Mouse (Mus musculus) mouse trophoblast stem cell (cell line): Measurements from ENCODE around the gene Mesd.

Experiments
- in situ Hi-C, 2 experiments: fragments of 300-500 bp; cut with MseI, MboI; formaldehyde crosslinking; loops; 2 replicates in 1 of 2; 3 replicates in 1 of 2; pipeline ENCODE4 v1.15.1; 2025

Gene Mesd

DNA sequence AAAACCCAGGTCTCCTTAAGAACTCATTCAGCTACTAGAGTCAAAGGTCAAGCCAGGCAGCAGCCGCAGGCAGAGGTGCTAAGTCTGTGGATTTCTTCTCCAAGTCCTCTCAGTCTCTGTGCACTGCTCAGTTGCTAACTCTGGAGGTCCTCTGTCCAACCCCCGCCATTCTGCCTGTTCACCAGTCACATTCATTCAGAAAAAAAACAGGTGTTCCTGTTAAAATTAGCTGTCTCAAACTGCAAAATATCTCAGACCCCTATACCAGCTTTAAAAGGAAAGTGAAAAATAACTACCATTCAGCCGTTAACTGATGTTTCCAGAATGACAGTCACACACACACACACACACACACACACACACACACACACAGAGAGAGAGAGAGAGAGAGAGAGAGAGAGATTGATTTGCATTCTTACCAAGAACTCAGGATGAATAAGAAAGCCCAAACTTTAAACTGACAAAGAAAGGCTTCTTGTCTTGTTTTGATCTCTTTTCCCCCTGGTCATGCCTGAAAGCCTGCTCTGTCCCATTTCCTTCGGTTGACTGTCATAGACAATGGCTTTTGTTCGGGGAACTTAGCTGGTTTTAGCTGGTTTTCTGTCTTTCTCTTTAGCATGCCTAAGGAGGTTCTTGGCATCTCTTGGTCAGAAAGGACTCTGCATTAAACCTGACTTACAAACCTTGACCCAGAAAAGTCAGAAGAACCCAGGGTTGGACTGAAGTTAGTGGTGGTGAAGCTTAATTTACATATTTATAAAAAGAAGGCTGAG lies 5.4 kb upstream of the Mesd start:
- in situ Hi-C loops, result no loop called here

- in situ Hi-C loops, result loop anchor here in 1 of 2 experiments (10.0 kb wide), 1 partner anchor 197 kb away; no protein-coding TSS in a partner anchor
Observed at GRCm38 (mm10) chr7:83882150-83882632, 2.1 kb upstream of the Mesd start.

DNA sequence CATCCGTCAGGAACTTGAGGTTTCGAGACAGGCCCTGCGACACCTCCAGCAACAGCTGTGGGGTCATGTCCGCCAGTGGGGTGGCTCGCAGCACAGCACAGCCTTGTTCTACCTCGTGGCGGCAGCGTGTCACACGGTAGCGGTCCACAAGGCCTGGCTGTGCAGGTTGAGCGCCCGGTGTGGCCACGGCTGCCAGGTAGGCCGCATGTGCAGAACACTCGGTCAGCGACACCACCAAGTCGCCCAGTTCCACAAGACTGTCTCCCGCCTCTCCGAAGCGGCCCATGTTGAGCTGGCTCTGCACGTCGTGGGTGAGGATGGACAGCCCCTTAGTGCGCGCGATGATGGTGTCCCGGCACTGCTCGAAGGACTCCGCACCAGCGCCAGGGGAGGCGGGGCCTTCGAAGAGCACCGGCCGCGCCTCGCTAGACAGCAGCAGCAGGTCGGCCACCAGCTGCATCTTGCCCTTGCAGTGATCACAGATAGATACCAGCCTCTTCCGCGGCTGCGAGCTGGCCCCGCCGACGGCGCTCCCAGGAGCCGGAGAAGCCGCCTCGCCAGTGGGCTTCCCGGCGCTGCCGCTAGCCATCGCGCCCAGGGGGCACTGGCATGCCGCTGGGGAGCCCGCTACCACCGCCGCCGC lies 1.5 kb upstream of the Mesd start:
- in situ Hi-C loops, result loop anchor here in 1 of 2 experiments (10.0 kb wide), 1 partner anchor 198 kb away; no protein-coding TSS in a partner anchor

GRCm38 (mm10) chr7:83883276-83884020 lies 818 bp upstream of the Mesd start:
- in situ Hi-C loops, result loop anchor here in 1 of 2 experiments (10.0 kb wide), 1 partner anchor 199 kb away; no protein-coding TSS in a partner anchor

GRCm38 (mm10) chr7:83884921-83885532 lies 761 bp downstream of the Mesd start:
- in situ Hi-C loops, result loop anchor here in 1 of 2 experiments (10.0 kb wide), 1 partner anchor 200 kb away; no protein-coding TSS in a partner anchor

DNA sequence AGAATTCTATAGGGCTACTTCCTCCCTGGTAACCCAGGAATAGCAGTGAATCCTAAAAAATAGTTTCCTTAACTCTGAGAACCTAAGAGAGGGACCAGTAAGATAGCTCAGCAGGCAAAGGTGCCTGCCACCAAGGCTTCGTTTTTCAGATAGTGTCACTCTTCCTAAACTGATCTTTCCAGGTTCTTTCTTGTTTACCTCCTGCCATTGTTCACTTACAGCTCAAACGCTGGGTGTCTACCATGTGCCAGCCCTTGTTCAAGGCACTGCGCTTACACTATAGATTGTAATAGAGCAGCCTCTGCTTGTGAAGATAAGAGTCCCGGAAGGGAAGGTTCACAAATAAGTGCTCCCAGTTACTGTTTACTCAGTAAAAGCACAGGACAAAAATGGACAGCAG lies 1.6 kb downstream of the Mesd start:
- in situ Hi-C loops, result loop anchor here in 1 of 2 experiments (10.0 kb wide), 1 partner anchor 201 kb away; no protein-coding TSS in a partner anchor

DNA sequence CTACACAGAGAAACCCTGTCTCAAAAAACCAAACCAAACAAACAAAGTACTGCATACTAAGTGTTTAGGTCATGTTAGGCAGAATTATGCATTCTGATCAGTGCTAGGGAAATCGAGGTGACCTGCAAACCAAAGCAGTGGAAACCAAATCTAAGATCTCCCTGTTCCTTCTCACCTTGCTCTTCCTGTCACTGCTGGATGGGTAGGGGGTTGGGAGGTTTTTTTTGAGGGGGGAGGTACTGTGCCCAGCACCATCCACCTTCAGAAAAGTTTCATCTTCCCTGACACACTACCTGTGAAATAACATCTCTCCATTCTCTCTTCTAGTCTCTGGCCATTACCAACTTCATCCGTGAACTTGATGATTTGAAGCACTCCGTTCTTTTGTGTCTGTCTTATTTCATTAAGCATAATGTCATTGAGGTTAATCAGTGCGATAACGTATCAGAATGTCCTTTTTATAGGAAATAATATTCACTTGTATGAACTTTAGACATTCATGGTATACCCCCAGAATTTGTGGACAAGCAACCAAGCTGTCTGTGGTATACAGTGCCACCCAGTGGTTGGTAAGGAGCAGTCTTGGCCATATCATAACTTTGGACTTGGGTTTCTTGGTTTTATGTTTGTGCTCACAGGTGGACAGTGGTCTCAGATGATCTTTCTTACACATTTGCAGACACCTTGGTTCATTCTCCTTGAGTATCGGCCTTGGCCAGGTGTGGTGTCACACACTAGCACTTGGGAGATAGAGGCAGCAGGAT lies 2.3 kb downstream of the Mesd start:
- in situ Hi-C loops, result loop anchor here in 1 of 2 experiments (10.0 kb wide), 1 partner anchor 202 kb away; no protein-coding TSS in a partner anchor

GRCm38 (mm10) chr7:83889383-83889782 lies 5.1 kb downstream of the Mesd start:
- in situ Hi-C loops, result loop anchor here in 1 of 2 experiments (10.0 kb wide), 1 partner anchor 205 kb away; no protein-coding TSS in a partner anchor

DNA sequence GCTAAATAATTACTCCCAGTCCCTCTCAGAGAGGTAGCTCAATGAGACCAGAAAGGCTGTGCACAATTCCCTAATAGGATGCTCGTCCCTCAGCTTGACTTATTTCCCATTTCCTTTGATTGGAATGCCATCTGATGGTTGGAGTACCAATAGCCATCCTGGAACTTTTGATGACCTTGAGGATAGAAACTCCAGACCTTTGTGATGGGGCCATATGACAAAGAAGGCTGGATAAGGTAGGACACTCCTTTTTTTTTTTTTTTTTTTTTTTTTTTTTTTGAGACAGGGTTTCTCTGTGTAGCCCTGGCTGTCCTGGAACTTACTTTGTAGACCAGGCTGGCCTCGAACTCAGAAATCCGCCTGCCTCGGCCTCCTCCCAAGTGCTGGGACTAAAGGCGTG lies 5.7 kb downstream of the Mesd start:
- in situ Hi-C loops, result loop anchor here in 1 of 2 experiments (10.0 kb wide), 1 partner anchor 205 kb away; no protein-coding TSS in a partner anchor

DNA sequence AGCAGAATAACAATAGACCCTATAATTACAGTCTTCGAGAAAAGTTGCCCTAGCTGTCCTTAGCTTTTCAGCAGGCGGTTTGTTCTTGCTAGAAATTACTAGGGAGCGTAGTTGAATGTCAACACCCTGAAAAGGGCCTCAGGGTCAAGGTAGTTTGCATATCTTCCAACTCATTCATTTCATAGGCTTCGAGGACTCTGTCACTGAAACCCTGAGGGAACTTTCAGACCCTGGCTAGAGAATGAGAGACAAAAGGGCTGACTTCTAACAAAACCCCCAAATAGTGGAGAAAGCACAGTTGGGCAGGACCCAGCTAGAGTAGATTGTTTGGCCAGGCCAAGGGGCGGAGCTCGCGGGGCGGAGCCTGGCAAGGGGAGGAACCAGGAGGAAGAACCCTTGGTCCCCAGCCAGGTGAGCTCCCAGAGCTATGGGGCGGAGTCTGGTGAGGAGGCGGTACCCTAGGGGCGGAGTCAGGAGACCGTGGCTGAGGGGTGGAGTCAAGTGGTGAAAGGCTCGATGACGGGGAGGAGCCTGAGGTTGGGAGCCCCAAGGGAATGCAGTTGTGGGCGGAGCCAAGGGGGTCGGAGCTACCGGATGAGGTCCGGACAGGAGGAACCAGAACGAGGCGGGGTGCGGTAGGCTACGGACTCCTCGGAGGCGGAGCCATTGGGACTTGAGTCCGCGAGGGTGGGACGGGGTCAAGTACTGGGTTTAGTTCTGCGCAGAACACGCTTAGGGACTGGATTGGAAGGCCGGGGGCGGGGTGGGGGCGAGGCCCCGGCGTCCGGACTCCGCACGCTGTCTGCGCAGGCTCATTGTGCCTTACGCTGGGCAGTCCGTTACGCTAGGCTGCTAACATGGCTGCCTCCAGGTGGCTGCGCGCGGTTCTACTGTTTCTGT lies 7.4 kb downstream of the Mesd start:
- in situ Hi-C loops, result no loop called here

- in situ Hi-C loops, result no loop called here
Observed at GRCm38 (mm10) chr7:83892333-83892669, 8.0 kb downstream of the Mesd start.

DNA sequence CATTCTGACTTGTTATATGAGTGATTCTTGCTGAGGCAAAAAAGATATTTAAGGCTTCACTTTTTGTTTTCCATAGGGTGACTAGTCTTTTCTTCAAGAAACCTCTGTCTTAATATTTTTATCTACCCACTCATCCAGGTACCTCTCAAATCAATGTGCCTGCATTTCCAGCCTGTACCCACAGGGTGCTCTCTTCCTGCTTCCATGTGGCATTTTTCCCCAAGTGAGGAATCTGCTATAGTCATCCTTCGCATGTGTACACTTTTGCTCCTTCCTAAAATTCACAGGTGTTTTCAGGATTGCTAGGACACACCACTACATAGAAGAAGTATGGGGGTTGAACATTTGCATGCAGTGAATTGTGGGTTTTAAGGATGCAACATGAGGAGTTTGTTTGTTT lies 10.1 kb downstream of the Mesd start:
- in situ Hi-C loops, result no loop called here

GRCm38 (mm10) chr7:83896077-83896740 lies 11.9 kb downstream of the Mesd start:
- in situ Hi-C loops, result no loop called here

DNA sequence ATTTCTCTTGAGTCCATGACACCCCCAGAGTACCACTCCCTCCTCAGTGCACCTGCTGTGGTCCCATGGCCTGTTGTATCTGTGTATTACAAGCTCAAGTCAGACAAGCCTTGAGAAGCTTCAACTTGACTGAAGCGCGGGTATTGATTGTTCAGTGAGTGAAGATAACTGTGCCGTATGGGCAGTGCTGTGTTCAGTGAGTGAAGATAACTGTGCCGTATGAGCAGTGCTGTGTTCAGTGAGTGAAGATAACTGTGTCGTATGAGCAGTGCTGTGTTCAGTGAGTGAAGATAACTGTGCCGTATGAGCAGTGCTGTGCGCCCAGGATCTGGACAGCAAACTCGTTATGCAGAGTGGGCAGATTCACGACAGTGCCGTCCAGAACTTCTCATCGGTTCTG lies 14.0 kb downstream of the Mesd start:
- in situ Hi-C loops, result no loop called here

- in situ Hi-C loops, result no loop called here
Observed at GRCm38 (mm10) chr7:83900519-83900918, 16.3 kb downstream of the Mesd start.

GRCm38 (mm10) chr7:83901425-83901824 lies 17.2 kb downstream of the Mesd start:
- in situ Hi-C loops, result no loop called here

- in situ Hi-C loops, result no loop called here
Observed at GRCm38 (mm10) chr7:83902296-83903145, 18.3 kb downstream of the Mesd start.

- in situ Hi-C loops, result no loop called here
Observed at GRCm38 (mm10) chr7:83904831-83905230, 20.6 kb downstream of the Mesd start.
